Mouse (Mus musculus): ENCODE measurements around the gene Fam71e2. TPM values are rescaled to one million over a fixed set of nuclear protein-coding genes. Genes with fewer than 3 reads are reported as not detected.

Gene Fam71e2
- polyA plus RNA-seq, 1 experiment: not detected

- no peaks in the 10 kb centered on the region for H3K79me2 ChIP-seq (ENCODE audit: control insufficient read depth, insufficient read depth)
- H3ac ChIP-seq (ENCODE audit: control insufficient read depth, insufficient read length, low read depth): no peak overlapping the region
- H3K79me3 ChIP-seq (ENCODE audit: low read depth): no peaks in the 10 kb centered on the region
- peaks cover 4% of the 10 kb centered on the region for H3K27me3 ChIP-seq (ENCODE audit: control insufficient read depth, insufficient read depth, insufficient read length)
- no peaks in the 10 kb centered on the region for H3K36me3 ChIP-seq (ENCODE audit: control insufficient read depth, insufficient read depth)
- no peak overlapping the region for H3K4me3 ChIP-seq (ENCODE audit: insufficient read depth, poor library complexity, severe bottlenecking)
- TF ChIP-seq MYOD1 (IDR thresholded peaks at IDR 0.05; ENCODE audit: control insufficient read depth, insufficient read length, low read depth) (no peak), MYOG (IDR thresholded peaks at IDR 0.05; ENCODE audit: control insufficient read depth, extremely low read depth, insufficient read length) (no peak), FOSL1 (IDR thresholded peaks at IDR 0.05; ENCODE audit: insufficient read depth, low read length, poor library complexity, severe bottlenecking) (no peak), MAX (IDR thresholded peaks at IDR 0.05) (no peak), CTCF (IDR thresholded peaks at IDR 0.05; ENCODE audit: control insufficient read depth, insufficient read depth, insufficient read length) (no peak), USF1 (IDR thresholded peaks at IDR 0.05; ENCODE audit: low read depth) (no peak), CEBPB (IDR thresholded peaks at IDR 0.05; ENCODE audit: low read depth) (no peak)
Observed at GRCm38 (mm10) chr7:4749169-4749568, 21.9 kb downstream of the Fam71e2 start.

- Histone ChIP-seq H3K36me3 (ENCODE audit: control insufficient read depth, insufficient read depth) (no peaks in the 10 kb centered on the region), H3K4me3 (ENCODE audit: insufficient read depth, poor library complexity, severe bottlenecking) (no peak overlapping the region), H3K27me3 (ENCODE audit: control insufficient read depth, insufficient read depth, insufficient read length) (peaks cover 4% of the 10 kb centered on the region), H3K79me2 (ENCODE audit: control insufficient read depth, insufficient read depth) (no peaks in the 10 kb centered on the region), H3K79me3 (ENCODE audit: low read depth) (no peaks in the 10 kb centered on the region), H3ac (ENCODE audit: control insufficient read depth, insufficient read length, low read depth) (no peak overlapping the region)
- TF ChIP-seq FOSL1 (IDR thresholded peaks at IDR 0.05; ENCODE audit: insufficient read depth, low read length, poor library complexity, severe bottlenecking) (no peak), CTCF (IDR thresholded peaks at IDR 0.05; ENCODE audit: control insufficient read depth, insufficient read depth, insufficient read length) (no peak), USF1 (IDR thresholded peaks at IDR 0.05; ENCODE audit: low read depth) (no peak)
Observed at GRCm38 (mm10) chr7:4748321-4748720, 22.8 kb downstream of the Fam71e2 start.

GRCm38 (mm10) chr7:4747156-4747899 is 23.8 kb downstream of the Fam71e2 start:
- H3K79me3 ChIP-seq (ENCODE audit: low read depth): no peaks in the 10 kb centered on the region
- no peak overlapping the region for H3ac ChIP-seq (ENCODE audit: control insufficient read depth, insufficient read length, low read depth)
- TF ChIP-seq CEBPB (IDR thresholded peaks at IDR 0.05; ENCODE audit: low read depth): no peak
- TF ChIP-seq MAX (IDR thresholded peaks at IDR 0.05): no peak
- no peak for TF ChIP-seq FOSL1 (IDR thresholded peaks at IDR 0.05; ENCODE audit: insufficient read depth, low read length, poor library complexity, severe bottlenecking)
- TF ChIP-seq USF1 (IDR thresholded peaks at IDR 0.05; ENCODE audit: low read depth): no peak
- TF ChIP-seq MYOG (IDR thresholded peaks at IDR 0.05; ENCODE audit: control insufficient read depth, extremely low read depth, insufficient read length): no peak
- TF ChIP-seq CTCF (IDR thresholded peaks at IDR 0.05; ENCODE audit: control insufficient read depth, insufficient read depth, insufficient read length): no peak
- TF ChIP-seq MYOD1 (IDR thresholded peaks at IDR 0.05; ENCODE audit: control insufficient read depth, insufficient read length, low read depth): no peak
- H3K36me3 ChIP-seq (ENCODE audit: control insufficient read depth, insufficient read depth): no peaks in the 10 kb centered on the region
- H3K27me3 ChIP-seq (ENCODE audit: control insufficient read depth, insufficient read depth, insufficient read length): peaks cover 4% of the 10 kb centered on the region
- H3K79me2 ChIP-seq (ENCODE audit: control insufficient read depth, insufficient read depth): no peaks in the 10 kb centered on the region
- no peak overlapping the region for H3K4me3 ChIP-seq (ENCODE audit: insufficient read depth, poor library complexity, severe bottlenecking)

GRCm38 (mm10) chr7:4746326-4746980 is 24.6 kb downstream of the Fam71e2 start:
- no peaks in the 10 kb centered on the region for H3K79me2 ChIP-seq (ENCODE audit: control insufficient read depth, insufficient read depth)
- no peaks in the 10 kb centered on the region for H3K36me3 ChIP-seq (ENCODE audit: control insufficient read depth, insufficient read depth)
- H3K79me3 ChIP-seq (ENCODE audit: low read depth): no peaks in the 10 kb centered on the region
- H3ac ChIP-seq (ENCODE audit: control insufficient read depth, insufficient read length, low read depth): no peak overlapping the region
- no peaks in the 10 kb centered on the region for H3K27me3 ChIP-seq (ENCODE audit: control insufficient read depth, insufficient read depth, insufficient read length)
- H3K4me3 ChIP-seq (ENCODE audit: insufficient read depth, poor library complexity, severe bottlenecking): no peak overlapping the region
- no peak for TF ChIP-seq CTCF (IDR thresholded peaks at IDR 0.05; ENCODE audit: control insufficient read depth, insufficient read depth, insufficient read length)
- TF ChIP-seq MYOG (IDR thresholded peaks at IDR 0.05; ENCODE audit: control insufficient read depth, extremely low read depth, insufficient read length): no peak
- TF ChIP-seq CEBPB (IDR thresholded peaks at IDR 0.05; ENCODE audit: low read depth): no peak
- TF ChIP-seq FOSL1 (IDR thresholded peaks at IDR 0.05; ENCODE audit: insufficient read depth, low read length, poor library complexity, severe bottlenecking): no peak
- TF ChIP-seq MYOD1 (IDR thresholded peaks at IDR 0.05; ENCODE audit: control insufficient read depth, insufficient read length, low read depth): no peak
- no peak for TF ChIP-seq MAX (IDR thresholded peaks at IDR 0.05)
- no peak for TF ChIP-seq USF1 (IDR thresholded peaks at IDR 0.05; ENCODE audit: low read depth)

- no peaks in the 10 kb centered on the region for H3K36me3 ChIP-seq (ENCODE audit: control insufficient read depth, insufficient read depth)
- H3K4me3 ChIP-seq (ENCODE audit: insufficient read depth, poor library complexity, severe bottlenecking): no peak overlapping the region
- TF ChIP-seq CEBPB (IDR thresholded peaks at IDR 0.05; ENCODE audit: low read depth) (no peak), MYOG (IDR thresholded peaks at IDR 0.05; ENCODE audit: control insufficient read depth, extremely low read depth, insufficient read length) (no peak), CTCF (IDR thresholded peaks at IDR 0.05; ENCODE audit: control insufficient read depth, insufficient read depth, insufficient read length) (no peak), MYOD1 (IDR thresholded peaks at IDR 0.05; ENCODE audit: control insufficient read depth, insufficient read length, low read depth) (no peak), USF1 (IDR thresholded peaks at IDR 0.05; ENCODE audit: low read depth) (no peak), MAX (IDR thresholded peaks at IDR 0.05) (no peak), FOSL1 (IDR thresholded peaks at IDR 0.05; ENCODE audit: insufficient read depth, low read length, poor library complexity, severe bottlenecking) (no peak)
- H3K27me3 ChIP-seq (ENCODE audit: control insufficient read depth, insufficient read depth, insufficient read length): no peaks in the 10 kb centered on the region
- peaks cover 2% of the 10 kb centered on the region for H3K79me3 ChIP-seq (ENCODE audit: low read depth)
- H3K79me2 ChIP-seq (ENCODE audit: control insufficient read depth, insufficient read depth): peaks cover 7% of the 10 kb centered on the region
- no peak overlapping the region for H3ac ChIP-seq (ENCODE audit: control insufficient read depth, insufficient read length, low read depth)
Observed at GRCm38 (mm10) chr7:4744886-4745285, 26.2 kb downstream of the Fam71e2 start.
